Mouse (Mus musculus): ENCODE data around the gene Tprkb.
"Not testable (repeated sequence)": the region's sequence is repeated elsewhere in the genome, so short reads cannot be mapped to it uniquely, and the experiment has no call there.

DNA sequence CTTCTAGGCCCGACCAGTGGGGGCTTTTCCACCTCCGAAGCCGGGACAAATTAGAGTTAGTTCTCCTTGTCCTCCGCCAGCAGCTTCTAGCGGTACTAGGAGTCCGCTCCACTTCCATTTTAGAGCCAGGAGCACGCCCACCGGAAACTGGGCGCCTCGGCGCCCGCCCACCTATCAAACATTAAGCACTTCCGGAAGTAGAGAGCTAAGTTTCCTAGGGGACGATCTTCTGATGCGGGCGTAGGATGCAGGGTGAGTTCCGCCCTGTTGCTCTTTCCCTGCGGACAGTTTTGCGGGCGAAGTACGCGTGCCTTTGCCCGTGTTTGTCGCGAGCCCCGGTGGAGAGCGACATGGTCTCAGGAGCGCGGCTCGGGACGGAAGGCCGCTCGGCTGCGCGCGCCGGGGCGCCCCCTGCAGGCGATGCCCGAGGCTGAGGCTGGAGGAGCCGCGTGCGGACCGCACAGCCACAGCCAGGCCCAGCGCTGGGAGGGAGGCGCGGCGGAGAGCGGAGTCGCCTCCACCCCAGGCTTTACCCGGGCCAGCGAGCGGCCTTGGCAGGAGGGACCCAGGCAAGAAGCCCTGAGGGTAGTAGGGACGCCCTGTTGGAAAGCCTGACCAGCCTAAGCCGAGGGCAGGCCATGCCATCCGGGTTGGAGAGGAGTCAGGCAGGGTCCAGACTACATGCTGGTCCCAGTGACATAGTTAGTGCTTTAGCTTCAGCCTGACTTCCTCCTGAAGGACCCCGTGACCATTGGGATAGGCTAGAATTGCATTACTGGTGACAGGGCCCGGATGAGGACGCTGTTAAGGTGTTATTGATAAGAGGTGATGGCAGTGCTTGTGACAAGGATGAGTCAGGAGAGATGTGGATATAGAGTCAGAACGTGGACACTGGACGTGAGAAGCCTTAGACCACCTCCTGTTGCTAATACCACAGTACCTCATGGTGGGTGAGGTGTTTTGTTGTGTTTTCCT is 4.2 kb downstream of the Tprkb start, which contains the start of gene Nat8f1:
- not testable (repeated sequence) for TF ChIP-seq GATA1, TAL1 (IDR thresholded peaks at IDR 0.05; ENCODE audit: low read length)
